In the genomic region with DNA sequence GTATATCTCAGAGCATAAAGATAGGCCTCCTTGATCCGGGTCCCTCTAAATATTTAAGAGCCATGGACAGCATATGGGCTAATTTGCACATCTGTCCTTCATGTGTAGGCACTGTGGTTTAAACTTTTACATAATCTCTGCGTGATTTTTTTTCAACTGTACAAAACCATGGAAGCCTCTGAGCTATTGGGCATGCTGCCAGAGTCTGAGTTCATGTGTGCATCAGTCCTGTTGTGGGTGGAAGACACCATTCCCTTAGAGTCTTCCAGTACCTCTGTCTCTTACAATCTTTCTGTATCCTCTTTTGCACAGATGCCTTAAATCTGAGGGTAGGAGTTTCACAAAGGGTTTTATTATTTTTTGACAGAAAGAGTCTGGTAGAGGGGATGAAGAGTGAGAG, we compare ENCODE assay signal across 16 mouse cellular contexts. TPM values are rescaled to one million over a fixed set of nuclear protein-coding genes. Genes with fewer than 3 reads are reported as not detected.
A peak's percentile ranks its signal among the peaks of the same experiment; 100 is the strongest.
DNase-seq lines count a peak whose midpoint lies in the region; ATAC-seq and TF ChIP-seq lines count a peak whose summit lies in the region.
"Had no signal": no experiment of that assay in that cellular context is flagged by ENCODE, and none has a peak within 500 bp of the region (broad histone marks: within the 10 kb centered on the region; RNA-seq: fewer than 3 reads in every experiment).

No protein-coding gene starts in this region.

- no peak for ATAC-seq in hindbrain, embryonic 16.5 days
- ATAC-seq: forebrain, postnatal 0 days had no signal

- no peaks in the 10 kb centered on the region for H3K36me3 ChIP-seq in hindbrain, embryonic 16.5 days (ENCODE audit: control insufficient read depth, insufficient read depth, low read length)
- H3K36me3 ChIP-seq: heart, embryonic 15.5 days; hindbrain, embryonic 13.5 days; midbrain, embryonic 10.5 days had no signal

- no peak overlapping the region for H3K4me3 ChIP-seq in left cerebral cortex, adult 2 months
- no peak overlapping the region for H3K4me3 ChIP-seq in hindbrain, embryonic 16.5 days (ENCODE audit: low read length)
- H3K4me3 ChIP-seq: heart, embryonic 15.5 days; hindbrain, embryonic 13.5 days; midbrain, embryonic 10.5 days had no signal

- DNase-seq in layer of hippocampus, adult 18-20 months (ENCODE audit: low spot score in 2 of 2) = peak; percentile 40 to 62
- DNase-seq in layer of hippocampus, postnatal 10 days (ENCODE audit: low spot score in 2 of 2) = no peak
- peak; percentile 57 to 80 for DNase-seq in frontal cortex, adult 2 months (ENCODE audit: extremely low spot score in 1 of 2, low spot score in 1 of 2)
- peak; percentile 39 to 49 for DNase-seq in left cerebral cortex, adult 2 months (ENCODE audit: extremely low spot score in 1 of 2, low spot score in 2 of 2)
- DNase-seq in right cerebral cortex, postnatal 25 days = peak; percentile 14
- DNase-seq in ovary, adult 18-20 months (ENCODE audit: low spot score) = no peak
- DNase-seq: cerebellum, adult 2 months; forebrain, postnatal 0 days; kidney, adult 2 months had no signal

- 59% methylated on average over 2 of the region's 2 CpGs for WGBS in hindbrain, embryonic 16.5 days

- no peaks in the 10 kb centered on the region for H3K9me3 ChIP-seq in hindbrain, embryonic 16.5 days (ENCODE audit: control insufficient read depth, low read length)
- H3K9me3 ChIP-seq: heart, embryonic 15.5 days; hindbrain, embryonic 13.5 days; midbrain, embryonic 10.5 days had no signal

- no peak overlapping the region for H3K4me2 ChIP-seq in hindbrain, embryonic 16.5 days (ENCODE audit: low read length)
- H3K4me2 ChIP-seq: heart, embryonic 15.5 days; hindbrain, embryonic 13.5 days had no signal

- H3K4me1 ChIP-seq in hindbrain, embryonic 16.5 days (ENCODE audit: control insufficient read depth, insufficient read depth, low read depth, low read length) = no peaks in the 10 kb centered on the region
- H3K4me1 ChIP-seq: heart, embryonic 15.5 days; hindbrain, embryonic 13.5 days; midbrain, embryonic 10.5 days had no signal

- no peak for TF ChIP-seq CTCF in left cerebral cortex, adult 2 months (IDR thresholded peaks at IDR 0.05)

- no peak overlapping the region for H3K27ac ChIP-seq in left cerebral cortex, adult 2 months
- no peak overlapping the region for H3K27ac ChIP-seq in hindbrain, embryonic 16.5 days (ENCODE audit: low read depth, low read length)
- H3K27ac ChIP-seq: heart, embryonic 15.5 days; hindbrain, embryonic 13.5 days; midbrain, embryonic 10.5 days had no signal

- no peak overlapping the region for H3K9ac ChIP-seq in hindbrain, embryonic 16.5 days (ENCODE audit: low read depth, low read length)
- H3K9ac ChIP-seq: forebrain, postnatal 0 days; heart, embryonic 15.5 days; hindbrain, embryonic 13.5 days had no signal

- intact Hi-C loops in left cerebral cortex, adult 2 months (cut with DNase I) = no loop called here

- H3K27me3 ChIP-seq in hindbrain, embryonic 16.5 days (replicated peaks; ENCODE audit: control insufficient read depth, insufficient read depth, low read length) = no peaks in the 10 kb centered on the region; the same call in 1 of the 2 replicates
- H3K27me3 ChIP-seq: heart, embryonic 15.5 days; hindbrain, embryonic 13.5 days had no signal

RNA-seq across cellular contexts. Expression of gene 4933405O20Rik, which starts 15.1 kb away (rescaled TPM):
- under 1 TPM; 0.22 to 0.25 TPM for total RNA-seq in layer of hippocampus, adult 18-20 months (2021)
- total RNA-seq in layer of hippocampus, postnatal 10 days (2021) = 1 to 10 TPM in 1 of 2 experiments, under 1 TPM in 1; 0.83 to 1.6 TPM
- 0.63 and 0.84 TPM in 2 replicates for polyA plus RNA-seq in frontal cortex, adult 2 months (2012; rRNA removed)
- total RNA-seq in left cerebral cortex, adult 2 months (2021) = under 1 TPM; 0.68 to 0.86 TPM
- not detected in 2 replicates for polyA plus RNA-seq in hindbrain, embryonic 16.5 days (2015; fragmentation: Nextera tagmentation; extraction: Ambion mirVana)
- total RNA-seq: forebrain, postnatal 0 days; granulocyte monocyte progenitor cell, adult 5-6 weeks; liver, adult 2 months; MEL had no signal
- polyA plus RNA-seq: forebrain, postnatal 0 days; heart, embryonic 15.5 days; hindbrain, embryonic 13.5 days; kidney, adult 2 months; liver, adult 2 months; midbrain, embryonic 10.5 days had no signal

Comparison
In these comparisons a context has a peak if more than half of its experiments do, and no peak if none do; other contexts are left out.
1. DNase-seq: peak in layer of hippocampus, adult 18-20 months (2 of 2), frontal cortex, adult 2 months (2 of 2), left cerebral cortex, adult 2 months (2 of 2) and right cerebral cortex, postnatal 25 days (single experiment); none in layer of hippocampus, postnatal 10 days (0 of 2) and ovary, adult 18-20 months (single experiment).